Mouse (Mus musculus) midbrain, embryonic 16.5 days (tissue): Measurements from ENCODE around the gene S100a9. TPM values are rescaled to one million over a fixed set of nuclear protein-coding genes. Genes with fewer than 3 reads are reported as not detected.
A peak's percentile ranks its signal among the peaks of the same experiment; 100 is the strongest.

Experiments
- ATAC-seq: fragments of 200-750 bp; cut with Nextera tagmentation; 2 replicates; pipeline ENCODE4 v1.8.0; 2017; ENCODE audit warnings: moderate TSS enrichment
- H3K27ac ChIP-seq: fragments of 300-500 bp; sonication (generic); 2 replicates; pipeline ENCODE4 v1.5.1; 2014; ENCODE audit warnings: mild to moderate bottlenecking, low read length, mixed read lengths
- H3K27me3 ChIP-seq: fragments of 300-500 bp; sonication (generic); 2 replicates; pipeline ENCODE4 v1.6.1; 2014; ENCODE audit warnings: low read depth, low read length, mixed read lengths; ENCODE audit not compliant: control insufficient read depth, insufficient read depth
- H3K36me3 ChIP-seq: fragments of 300-500 bp; sonication (generic); 2 replicates; pipeline ENCODE4 v1.6.1; 2014; ENCODE audit warnings: mild to moderate bottlenecking, low read length, moderate library complexity, mixed read lengths; ENCODE audit not compliant: control insufficient read depth, insufficient read depth
- H3K4me1 ChIP-seq: fragments of 300-500 bp; sonication (generic); 2 replicates; pipeline ENCODE4 v1.6.1; 2014; ENCODE audit warnings: mild to moderate bottlenecking, low read length, mixed read lengths; ENCODE audit not compliant: control insufficient read depth, insufficient read depth
- H3K4me2 ChIP-seq: fragments of 300-500 bp; sonication (generic); 2 replicates; pipeline ENCODE4 v1.6.1; 2014; ENCODE audit warnings: mild to moderate bottlenecking, low read length, mixed read lengths
- H3K4me3 ChIP-seq: fragments of 300-500 bp; sonication (generic); 2 replicates; pipeline ENCODE4 v1.5.1; 2014; ENCODE audit warnings: low read depth, mild to moderate bottlenecking, low read length, moderate library complexity, mixed read lengths
- H3K9ac ChIP-seq: fragments of 300-500 bp; sonication (generic); 2 replicates; pipeline ENCODE4 v1.6.1; 2014; ENCODE audit warnings: low read depth, low read length, mixed read lengths
- H3K9me3 ChIP-seq: fragments of 300-500 bp; sonication (generic); replicated peaks from 2 replicates; pipeline ENCODE4 v1.6.1; 2014; ENCODE audit warnings: mild to moderate bottlenecking, low read length, mixed read lengths; ENCODE audit not compliant: control insufficient read depth, poor library complexity, severe bottlenecking
- WGBS: fragments of 180-500 bp; shearing (Covaris S2); extraction: QIAGEN DNeasy Blood & Tissue Kit; methylation state at CpG from one replicate; pipeline ENCODE4 v1.1.7; 2014; 5-methylcytosine and 5-hydroxymethylcytosine counted together
- polyA plus RNA-seq: library from polyadenylated mRNA; unstranded; fragments of >200 nt; fragmentation: Nextera tagmentation; extraction: Ambion mirVana; gene quantifications from 2 replicates; pipeline ENCODE4 v1.2.1, GENCODE M21; 2015

S100a9 gene
- polyA plus RNA-seq, 1 experiment from 2014 or later: 4.6 TPM

DNA sequence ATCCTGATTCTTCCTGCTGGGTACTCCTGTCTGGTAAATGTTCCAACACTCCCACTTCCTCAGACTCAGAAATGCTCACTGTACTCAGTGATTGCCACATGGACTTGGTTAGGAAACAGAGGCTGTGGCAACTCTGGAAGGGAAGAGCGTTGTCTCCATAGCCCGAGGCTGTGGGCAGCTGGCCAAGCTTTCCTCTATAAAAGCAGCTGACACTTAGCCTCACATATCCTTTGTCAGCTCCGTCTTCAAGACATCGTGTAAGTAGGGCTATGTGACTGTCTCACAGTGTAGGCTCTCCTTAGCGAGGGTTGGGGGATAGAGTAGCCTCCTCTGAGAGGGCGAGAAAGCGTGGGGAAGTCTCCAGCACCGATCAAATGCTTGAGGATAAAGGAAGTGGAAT lies 26.7 kb downstream of the S100a9 start, which contains the start of gene S100a8:
Gene S100a8 (plus strand): TSS at position 133 of the 400 bp plus-strand sequence.
- Histone ChIP-seq H3K27ac (no peak within 1 kb of the TSS), H3K27me3 (no peaks in the 10 kb centered on the region), H3K9ac (no peak within 1 kb of the TSS), H3K9me3 (no peaks in the 10 kb centered on the region), H3K4me1 (no peaks in the 10 kb centered on the region), H3K4me3 (no peak within 1 kb of the TSS), H3K36me3 (no peaks in the 10 kb centered on the region), H3K4me2 (no peak within 1 kb of the TSS)
- no peak for ATAC-seq
- WGBS: 77% methylated on average over 8 of the region's 8 CpGs

DNA sequence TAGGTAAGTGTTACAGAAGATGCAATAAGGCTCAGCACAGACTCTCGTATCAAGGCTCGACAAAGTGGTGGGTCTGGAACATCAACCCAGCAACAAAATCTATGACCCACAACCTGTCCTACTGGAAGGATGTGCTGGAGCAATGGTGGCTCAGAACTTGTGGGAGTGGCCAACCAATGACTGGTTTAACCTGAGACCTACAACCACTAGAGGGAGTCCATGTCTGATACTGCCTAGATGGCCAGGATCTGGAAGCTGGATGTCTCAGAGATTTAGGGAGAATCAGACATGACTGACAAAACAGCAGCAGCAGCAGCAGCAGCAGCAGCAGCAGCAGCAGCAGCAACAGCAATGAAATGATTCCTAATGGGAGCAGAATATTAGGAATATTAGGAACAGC lies 31.3 kb downstream of the S100a9 start:
- no peak overlapping the region for H3K4me3 ChIP-seq
- WGBS: 86% methylated on average over 2 of the region's 2 CpGs
- H3K4me1 ChIP-seq: no peaks in the 10 kb centered on the region
- no peaks in the 10 kb centered on the region for H3K9me3 ChIP-seq
- ATAC-seq: no peak
- H3K9ac ChIP-seq: no peak overlapping the region
- H3K36me3 ChIP-seq: no peaks in the 10 kb centered on the region
- no peak overlapping the region for H3K4me2 ChIP-seq
- no peak overlapping the region for H3K27ac ChIP-seq
- no peaks in the 10 kb centered on the region for H3K27me3 ChIP-seq

DNA sequence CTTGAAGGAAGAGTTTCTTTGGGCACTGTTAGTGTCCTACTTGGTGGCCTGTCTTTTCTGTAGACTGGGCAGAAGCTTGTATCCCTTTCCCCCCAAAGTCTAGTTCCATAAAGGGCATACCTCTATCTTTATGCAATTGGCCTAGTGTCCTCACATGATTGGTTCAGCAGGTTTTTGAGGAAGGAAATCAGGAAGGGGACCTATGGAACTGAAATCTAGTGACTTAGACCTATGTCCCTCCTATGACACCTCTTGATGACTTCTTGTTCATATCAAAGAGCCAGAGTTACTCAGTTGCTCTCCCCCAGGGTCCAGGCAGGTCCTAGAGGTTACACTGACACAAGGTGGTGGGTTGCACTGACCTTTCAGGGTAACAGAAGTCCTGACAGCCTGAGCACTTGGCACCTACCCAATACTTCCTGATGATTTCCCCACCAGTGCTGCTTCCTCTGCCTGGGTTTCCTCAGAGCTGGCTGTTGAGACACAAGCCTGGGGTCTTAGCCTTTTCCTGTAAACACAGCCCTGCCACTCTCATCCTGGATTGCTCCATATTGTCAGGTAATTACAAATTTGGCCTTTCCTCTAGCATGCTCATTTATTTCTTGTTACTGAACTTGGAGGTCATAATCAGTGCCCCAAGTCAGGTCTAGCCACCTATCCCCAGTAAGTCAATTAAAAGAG lies 36.0 kb downstream of the S100a9 start:
- Histone ChIP-seq H3K4me2 (no peak overlapping the region), H3K27me3 (no peaks in the 10 kb centered on the region), H3K9me3 (no peaks in the 10 kb centered on the region), H3K9ac (no peak overlapping the region), H3K4me3 (no peak overlapping the region), H3K36me3 (no peaks in the 10 kb centered on the region), H3K4me1 (no peaks in the 10 kb centered on the region), H3K27ac (no peak overlapping the region)
- ATAC-seq: no peak

DNA sequence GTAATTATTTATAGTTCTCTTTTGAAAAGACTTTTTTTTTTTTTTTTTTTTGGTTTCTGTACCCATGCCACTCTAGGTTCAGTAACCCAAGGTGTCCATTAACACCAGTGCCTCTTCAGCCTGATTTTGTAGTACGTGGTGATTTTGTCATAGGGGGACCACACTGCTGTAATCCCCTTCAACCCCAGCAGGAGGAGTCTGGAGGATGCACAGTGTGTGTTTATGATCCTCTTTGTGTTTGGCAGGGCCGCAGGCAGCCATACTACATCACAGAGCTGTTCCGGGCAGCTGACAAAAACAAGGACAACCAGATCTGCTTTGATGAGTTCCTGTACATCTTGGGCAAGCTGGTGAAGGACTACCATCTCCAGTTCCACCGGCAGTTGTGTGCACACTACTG lies 38.1 kb downstream of the S100a9 start:
- no peak overlapping the region for H3K4me3 ChIP-seq
- H3K9me3 ChIP-seq: no peaks in the 10 kb centered on the region
- H3K36me3 ChIP-seq: no peaks in the 10 kb centered on the region
- 79% methylated on average over 4 of the region's 4 CpGs for WGBS
- no peak overlapping the region for H3K9ac ChIP-seq
- ATAC-seq: no peak
- no peaks in the 10 kb centered on the region for H3K4me1 ChIP-seq
- H3K27me3 ChIP-seq: no peaks in the 10 kb centered on the region
- H3K4me2 ChIP-seq: no peak overlapping the region
- no peak overlapping the region for H3K27ac ChIP-seq

DNA sequence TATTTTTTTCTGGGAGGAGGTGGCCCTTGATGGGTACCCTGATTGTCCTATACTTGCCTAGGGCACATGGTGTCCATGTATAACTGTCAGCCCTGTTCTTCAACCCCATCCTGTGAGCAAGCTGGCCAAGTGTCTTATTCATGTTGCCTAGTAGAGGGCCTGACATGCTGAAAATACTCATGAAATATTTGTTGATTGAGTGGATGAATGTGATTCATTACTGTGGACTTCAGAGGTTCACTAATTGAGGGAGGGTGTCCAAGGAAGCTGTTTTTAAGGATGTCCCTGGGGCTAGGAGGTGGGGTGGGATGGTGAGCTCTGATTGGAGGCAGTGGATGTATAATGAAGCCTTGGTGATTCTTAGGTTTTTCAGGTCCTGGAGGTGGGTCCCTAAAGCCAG lies 41.8 kb downstream of the S100a9 start, which contains the start of gene S100a7a:
Gene S100a7a (plus strand): TSS at position 301 of the 400 bp plus-strand sequence.
- H3K4me3 ChIP-seq: no peak within 1 kb of the TSS
- no peak within 1 kb of the TSS for H3K9ac ChIP-seq
- H3K27ac ChIP-seq: no peak within 1 kb of the TSS
- H3K4me2 ChIP-seq: no peak within 1 kb of the TSS
- ATAC-seq: no peak
- H3K27me3 ChIP-seq: no peaks in the 10 kb centered on the region
- H3K36me3 ChIP-seq: no peaks in the 10 kb centered on the region
- H3K4me1 ChIP-seq: no peaks in the 10 kb centered on the region
- H3K9me3 ChIP-seq: no peaks in the 10 kb centered on the region

DNA sequence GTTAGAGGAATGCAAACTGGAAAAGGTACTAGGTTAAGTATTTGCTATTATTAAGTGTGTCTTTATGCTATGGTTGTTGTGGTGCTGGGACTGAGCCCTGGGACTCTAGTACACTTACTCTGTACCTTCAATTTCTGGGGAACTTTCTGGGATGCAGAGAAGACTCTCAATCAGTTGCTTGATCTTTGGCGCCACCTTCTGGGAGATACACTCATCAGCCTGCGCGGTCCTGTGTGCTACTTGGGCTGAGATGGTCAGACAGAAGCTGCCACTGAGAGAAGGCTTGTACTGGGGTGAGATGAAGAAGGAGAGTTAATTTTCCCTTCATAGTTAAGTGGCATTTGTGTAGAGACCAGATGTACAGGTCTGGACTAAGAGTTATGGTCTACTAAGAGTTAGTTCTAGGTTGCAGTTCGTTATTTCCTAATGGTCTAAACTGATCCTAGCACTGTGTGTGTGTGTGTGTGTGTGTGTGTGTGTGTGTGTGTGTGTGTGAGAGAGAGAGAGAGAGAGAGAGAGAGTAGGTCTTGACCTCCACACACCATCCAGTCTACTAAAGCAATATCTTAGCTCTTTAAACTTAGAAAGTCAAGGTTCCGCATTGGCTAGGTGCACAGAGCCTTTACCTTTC lies 42.5 kb downstream of the S100a9 start:
- Histone ChIP-seq H3K4me3 (no peak overlapping the region), H3K27me3 (no peaks in the 10 kb centered on the region), H3K4me1 (no peaks in the 10 kb centered on the region), H3K4me2 (no peak overlapping the region), H3K27ac (no peak overlapping the region), H3K9me3 (no peaks in the 10 kb centered on the region), H3K9ac (no peak overlapping the region), H3K36me3 (no peaks in the 10 kb centered on the region)
- peak; percentile 91 for ATAC-seq
- WGBS: 32% methylated on average over 5 of the region's 5 CpGs

DNA sequence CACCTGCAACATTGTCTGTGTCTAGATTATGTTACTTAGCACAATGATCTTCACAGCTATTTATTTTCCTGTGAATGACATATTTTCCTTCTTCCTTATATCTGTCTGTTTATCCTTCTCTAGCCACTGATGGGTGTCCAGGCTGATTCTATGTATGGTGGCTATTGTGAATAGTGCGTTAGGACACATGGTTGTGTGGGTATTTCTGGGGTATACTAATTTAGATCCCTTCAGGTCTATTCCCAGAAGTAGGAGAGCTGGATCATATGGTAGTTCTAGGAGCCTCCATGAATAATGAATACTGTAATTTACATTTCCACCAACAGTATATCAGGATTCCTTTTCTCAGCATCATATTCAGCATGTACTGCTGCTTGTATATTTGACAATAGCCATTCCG lies 45.7 kb downstream of the S100a9 start:
- H3K36me3 ChIP-seq: no peaks in the 10 kb centered on the region
- ATAC-seq: no peak
- 96% methylated on average over 2 of the region's 2 CpGs for WGBS
- H3K9ac ChIP-seq: no peak overlapping the region
- H3K9me3 ChIP-seq: no peaks in the 10 kb centered on the region
- no peak overlapping the region for H3K4me2 ChIP-seq
- no peak overlapping the region for H3K27ac ChIP-seq
- no peaks in the 10 kb centered on the region for H3K4me1 ChIP-seq
- H3K4me3 ChIP-seq: no peak overlapping the region
- no peaks in the 10 kb centered on the region for H3K27me3 ChIP-seq

DNA sequence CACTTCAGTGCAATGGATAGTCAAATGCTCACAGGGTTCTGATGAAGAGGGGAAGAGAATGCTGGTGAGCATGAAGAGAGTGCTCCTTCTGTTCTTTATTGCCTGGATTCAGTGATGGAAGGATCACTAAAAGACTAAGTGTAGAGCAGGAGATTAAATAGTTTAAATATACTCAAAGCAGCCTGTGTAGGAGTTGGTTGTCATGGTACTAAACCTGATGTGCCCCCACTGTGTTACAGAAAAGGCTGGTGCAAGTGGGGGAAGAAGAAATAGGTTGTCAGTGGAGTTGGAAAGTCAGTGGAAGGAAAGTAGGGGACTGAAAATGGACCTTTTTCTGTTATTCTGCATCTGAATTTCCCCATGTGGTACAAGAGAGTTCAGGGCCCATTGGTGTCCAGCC lies 46.5 kb downstream of the S100a9 start:
- Histone ChIP-seq H3K4me3 (no peak overlapping the region), H3K27ac (no peak overlapping the region), H3K27me3 (no peaks in the 10 kb centered on the region), H3K36me3 (no peaks in the 10 kb centered on the region), H3K4me1 (no peaks in the 10 kb centered on the region), H3K9me3 (no peaks in the 10 kb centered on the region), H3K4me2 (no peak overlapping the region), H3K9ac (no peak overlapping the region)
- no peak for ATAC-seq

DNA sequence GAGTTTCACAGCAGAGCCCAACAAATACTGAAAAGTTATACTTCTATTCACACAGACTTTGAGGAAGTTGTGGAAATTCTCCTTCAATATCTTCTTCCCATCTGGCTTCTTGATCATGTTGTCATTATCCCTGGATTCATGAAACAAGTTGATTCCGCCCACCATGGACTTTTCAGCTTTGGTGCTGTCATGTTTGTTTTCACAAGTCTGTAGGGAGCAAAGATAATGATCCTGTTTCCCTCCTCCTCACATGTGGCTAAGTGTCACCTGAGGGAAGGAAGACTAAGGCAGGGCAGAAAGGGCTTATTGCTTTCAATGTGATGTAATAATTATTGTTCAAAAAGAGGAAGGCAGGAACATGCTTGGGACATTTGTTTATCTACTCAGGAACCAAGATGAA lies 48.2 kb downstream of the S100a9 start:
- Histone ChIP-seq H3K4me2 (no peak overlapping the region), H3K4me1 (no peaks in the 10 kb centered on the region), H3K9ac (no peak overlapping the region), H3K27me3 (no peaks in the 10 kb centered on the region), H3K9me3 (no peaks in the 10 kb centered on the region), H3K4me3 (no peak overlapping the region), H3K36me3 (no peaks in the 10 kb centered on the region), H3K27ac (no peak overlapping the region)
- 97% methylated on average over 1 of the region's 1 CpGs for WGBS
- ATAC-seq: no peak
